Mouse (Mus musculus) yolk sac, embryonic 10.5 days (tissue): Measurements from ENCODE around the gene Ghitm.

Experiments
- DNase-seq: peaks from one replicate; pipeline ENCODE4 v3.0.0-alpha.2; 2017; ENCODE audit warnings: low spot score

Gene Ghitm

DNA sequence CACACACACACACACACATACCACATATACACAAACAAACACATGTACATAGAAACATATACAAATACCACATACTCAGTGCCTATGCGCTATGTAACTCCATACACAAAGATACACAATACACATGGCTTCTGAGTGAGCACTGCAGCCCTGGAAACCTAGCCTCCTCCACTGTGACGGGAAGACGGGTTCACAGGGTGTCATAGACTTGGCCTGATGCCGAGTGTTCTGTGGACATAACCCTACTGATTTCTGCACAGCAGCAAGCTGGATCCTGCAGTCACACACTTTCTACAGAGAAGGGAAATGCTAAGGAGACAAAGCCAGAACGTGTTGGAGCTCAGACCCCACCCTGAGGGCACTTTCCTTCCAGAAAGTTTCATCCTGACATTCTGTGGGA lies 30.3 kb downstream of the Ghitm start:
- DNase-seq: no peak

DNA sequence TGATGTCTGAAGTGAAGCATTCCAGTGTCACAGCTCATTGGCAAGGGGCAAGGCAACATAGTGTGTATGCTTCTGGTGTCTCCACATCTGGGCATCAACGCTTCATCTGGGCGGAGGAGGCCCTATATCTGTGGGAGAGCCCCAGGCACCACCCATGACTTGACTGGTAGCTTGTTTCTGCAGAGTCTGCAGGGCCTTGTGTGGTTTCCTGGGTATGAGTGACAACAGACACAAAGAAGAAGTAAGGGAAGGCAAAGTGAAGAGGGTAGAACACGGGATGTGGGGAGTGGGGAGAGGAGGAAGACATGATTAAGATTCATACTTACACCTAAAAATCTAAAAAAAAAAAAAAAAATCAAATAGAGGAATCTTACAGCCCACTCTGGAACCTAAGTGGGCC lies 32.6 kb downstream of the Ghitm start:
- no peak for DNase-seq

- no peak for DNase-seq
Observed at GRCm38 (mm10) chr14:37101531-37101930, 33.5 kb downstream of the Ghitm start.

- no peak for DNase-seq
Observed at GRCm38 (mm10) chr14:37097956-37098530, 37.0 kb downstream of the Ghitm start, which contains the start of gene Cdhr1. Gene Cdhr1 (minus strand): TSS chr14:37098347.

DNA sequence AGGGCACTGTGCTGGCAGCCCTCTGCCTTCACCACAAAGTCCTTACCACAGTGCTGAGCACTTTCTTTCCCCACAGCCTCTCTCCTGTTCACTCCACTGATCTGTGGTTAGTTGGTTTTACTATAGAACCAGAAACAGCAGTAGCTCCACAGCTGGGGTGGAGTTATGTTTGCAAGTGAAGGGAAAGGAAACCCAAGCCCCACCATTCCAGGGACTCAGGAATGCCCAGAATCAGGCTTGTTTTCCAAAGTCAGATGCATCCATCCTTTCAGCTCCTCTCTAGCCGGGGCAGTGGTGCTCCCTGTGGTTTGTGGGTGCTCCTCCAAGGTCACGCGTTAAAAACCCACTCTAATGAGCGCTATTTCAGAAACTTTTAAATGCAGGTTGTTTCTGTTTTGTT lies 39.5 kb downstream of the Ghitm start:
- no peak for DNase-seq

DNA sequence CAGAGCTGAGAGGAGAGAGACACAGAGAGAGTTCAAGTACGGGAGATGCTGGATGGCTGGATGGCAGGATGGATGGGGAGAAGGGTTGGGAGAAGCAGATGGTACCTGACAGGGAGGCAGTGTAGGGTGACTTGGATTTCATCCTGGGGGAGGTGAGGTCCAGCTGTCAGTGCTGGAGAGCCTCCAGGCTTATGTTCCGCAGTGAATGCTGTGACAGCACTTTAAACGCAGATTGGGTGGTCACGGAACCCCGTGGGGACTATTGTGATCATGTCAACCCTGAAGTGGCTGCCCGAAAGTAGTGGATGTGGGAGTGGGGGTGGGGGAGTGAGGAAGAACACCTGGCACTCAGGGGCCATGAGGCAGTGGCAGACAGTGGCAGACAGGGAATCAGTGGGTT lies 40.6 kb downstream of the Ghitm start:
- no peak for DNase-seq

DNA sequence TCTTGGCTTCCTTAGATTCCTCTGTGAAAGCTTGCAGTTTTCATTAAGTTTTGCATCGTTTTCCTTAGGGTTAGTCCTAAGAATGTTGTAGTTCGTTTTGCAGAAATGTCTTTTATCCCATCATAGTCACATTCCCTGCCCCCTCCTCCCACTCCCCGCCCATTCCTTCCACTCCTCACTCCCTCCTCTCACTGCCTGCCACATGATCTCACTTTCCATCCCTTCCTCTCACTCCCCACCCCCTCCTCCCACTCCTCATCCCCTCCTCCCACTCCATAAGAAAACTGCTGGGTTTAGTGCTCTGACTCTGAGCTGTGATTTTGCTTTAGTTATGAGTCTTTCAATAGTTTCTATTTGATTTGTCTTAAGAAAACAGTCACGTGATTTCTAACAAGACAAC lies 51.3 kb downstream of the Ghitm start:
- DNase-seq: no peak

DNA sequence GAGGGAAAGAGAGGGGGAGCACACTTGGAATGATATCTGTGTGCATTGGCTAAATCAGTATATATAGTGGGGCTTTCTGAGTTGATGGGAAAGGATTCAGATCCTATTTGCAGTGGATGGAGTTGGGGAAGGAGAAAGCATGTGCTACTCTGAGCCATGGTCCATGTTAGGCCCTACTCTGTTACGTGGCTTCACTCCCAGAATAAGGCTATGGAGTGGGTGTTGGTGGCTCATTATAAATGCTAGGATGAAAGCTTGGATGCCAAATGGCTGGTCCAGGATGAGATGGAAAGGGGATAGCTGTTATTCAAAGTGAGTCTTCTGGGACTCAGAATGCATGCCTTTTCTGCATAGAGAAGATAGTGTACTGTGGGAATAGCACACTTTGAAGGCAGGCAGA lies 54.3 kb downstream of the Ghitm start:
- no peak for DNase-seq
